20 mouse cellular contexts compared by ENCODE assay signal in genomic region chr8:12788695-12789094, GRCm38 (mm10). TPM values are rescaled to one million over a fixed set of nuclear protein-coding genes. Genes with fewer than 3 reads are reported as not detected.
A peak's percentile ranks its signal among the peaks of the same experiment; 100 is the strongest.
DNase-seq lines count a peak whose midpoint lies in the region; ATAC-seq and TF ChIP-seq lines count a peak whose summit lies in the region.
"Had no signal": no experiment of that assay in that cellular context is flagged by ENCODE, and none has a peak within 500 bp of the region (broad histone marks: within the 10 kb centered on the region; RNA-seq: fewer than 3 reads in every experiment).

No protein-coding gene starts in this region.

- intact Hi-C loops in gastrocnemius, adult 2 months (cut with DNase I) = no loop called here

- H3K4me2 ChIP-seq in lung, embryonic 14.5 days = no peak overlapping the region
- no peak overlapping the region for H3K4me2 ChIP-seq in kidney, embryonic 16.5 days (replicated peaks; ENCODE audit: low read depth, low read length)
- H3K4me2 ChIP-seq: embryonic facial prominence, embryonic 15.5 days; midbrain, embryonic 15.5 days; neural tube, embryonic 15.5 days had no signal

- no peaks in the 10 kb centered on the region for H3K36me3 ChIP-seq in lung, embryonic 14.5 days (ENCODE audit: insufficient read depth)
- H3K36me3 ChIP-seq in kidney, embryonic 16.5 days (ENCODE audit: insufficient read depth, low read length) = 0 out of 2 replicates have a peak, but pooled peaks cover 5% of the 10 kb centered on the region
- H3K36me3 ChIP-seq: midbrain, embryonic 15.5 days; neural tube, embryonic 15.5 days had no signal

- H3K27ac ChIP-seq in gastrocnemius, adult 2 months = peak overlapping the region; percentile 57; the same call in 1 of the 2 replicates
- no peak overlapping the region for H3K27ac ChIP-seq in lung, embryonic 14.5 days (ENCODE audit: low read depth)
- peak overlapping the region; percentile 67 for H3K27ac ChIP-seq in kidney, embryonic 16.5 days (ENCODE audit: low read length)
- H3K27ac ChIP-seq: embryonic facial prominence, embryonic 15.5 days; hindbrain, embryonic 10.5 days; left cerebral cortex, adult 2 months; midbrain, embryonic 15.5 days; neural tube, embryonic 15.5 days had no signal

- no peak overlapping the region for H3K9ac ChIP-seq in lung, embryonic 14.5 days
- no peak overlapping the region for H3K9ac ChIP-seq in kidney, embryonic 16.5 days (replicated peaks; ENCODE audit: low read length)
- H3K9ac ChIP-seq: embryonic facial prominence, embryonic 15.5 days; midbrain, embryonic 15.5 days; neural tube, embryonic 15.5 days had no signal

- H3K4me3 ChIP-seq in gastrocnemius, adult 2 months = no peak overlapping the region
- H3K4me3 ChIP-seq in lung, embryonic 14.5 days (ENCODE audit: low read depth, low read length) = no peak overlapping the region
- H3K4me3 ChIP-seq in kidney, embryonic 16.5 days (ENCODE audit: low read length) = no peak overlapping the region
- H3K4me3 ChIP-seq: embryonic facial prominence, embryonic 15.5 days; hindbrain, embryonic 10.5 days; left cerebral cortex, adult 2 months; midbrain, embryonic 15.5 days; neural tube, embryonic 15.5 days had no signal

- ATAC-seq in lung, embryonic 14.5 days (ENCODE audit: insufficient read depth) = no peak
- ATAC-seq in kidney, embryonic 16.5 days (ENCODE audit: low FRiP score, low TSS enrichment) = 0 out of 2 replicates have a peak, but pooled peaks have one; percentile 43
- ATAC-seq: forebrain, embryonic 16.5 days; midbrain, embryonic 15.5 days had no signal

- no peak for TF ChIP-seq CTCF in gastrocnemius, adult 2 months (IDR thresholded peaks at IDR 0.05)
- no peak for TF ChIP-seq CTCF in lung, embryonic 14.5 days (IDR thresholded peaks at IDR 0.05; ENCODE audit: low read depth)

- 0 out of 2 replicates have a peak, but pooled peaks cover 5% of the 10 kb centered on the region for H3K4me1 ChIP-seq in lung, embryonic 14.5 days (ENCODE audit: insufficient read depth)
- H3K4me1 ChIP-seq in kidney, embryonic 16.5 days (ENCODE audit: insufficient read depth, low read length) = peaks cover 30% of the 10 kb centered on the region

- no peaks in the 10 kb centered on the region for H3K9me3 ChIP-seq in lung, embryonic 14.5 days (ENCODE audit: low read depth, low read length)
- no peaks in the 10 kb centered on the region for H3K9me3 ChIP-seq in kidney, embryonic 16.5 days (ENCODE audit: low read length)
- H3K9me3 ChIP-seq: embryonic facial prominence, embryonic 15.5 days; hindbrain, embryonic 10.5 days; midbrain, embryonic 15.5 days; neural tube, embryonic 15.5 days had no signal

- WGBS in lung, embryonic 14.5 days = 67% methylated on average over 9 of the region's 9 CpGs
- WGBS in kidney, embryonic 16.5 days = 55% methylated on average over 9 of the region's 9 CpGs

- DNase-seq in gastrocnemius, adult 2 months = no peak
- DNase-seq in gastrocnemius, postnatal 25 days = no peak
- peak; percentile 50 for DNase-seq in lung, embryonic 14.5 days
- no peak for DNase-seq in lung, postnatal 36 days
- DNase-seq in adrenal gland, postnatal 14 days = peak; percentile 23
- no peak for DNase-seq in yolk sac, embryonic 10.5 days (ENCODE audit: low spot score)
- DNase-seq in urinary bladder, adult 2 months (ENCODE audit: low spot score) = no peak
- DNase-seq: cerebellum, adult 11 months; cerebellum, postnatal 25 days; embryo, embryonic 11 days; left cerebral cortex, postnatal 4 days; liver; right cerebral cortex, postnatal 4 days had no signal

- H3K27me3 ChIP-seq in lung, embryonic 14.5 days (ENCODE audit: insufficient read depth, low read length) = no peaks in the 10 kb centered on the region
- H3K27me3 ChIP-seq in kidney, embryonic 16.5 days (ENCODE audit: insufficient read depth, low read length) = no peaks in the 10 kb centered on the region
- H3K27me3 ChIP-seq: embryonic facial prominence, embryonic 15.5 days; midbrain, embryonic 15.5 days; neural tube, embryonic 15.5 days had no signal

RNA-seq across cellular contexts. Expression of gene Atp11a, which starts 31.9 kb away (rescaled TPM):
- total RNA-seq in gastrocnemius, adult 2 months (2021) = 10 to 100 TPM; 27.1 to 30.9 TPM
- 10 to 100 TPM; 23.7 to 27.0 TPM for total RNA-seq in gastrocnemius, postnatal 25 days (2021)
- polyA plus RNA-seq in lung, embryonic 14.5 days (2014; fragmentation: Nextera tagmentation; extraction: Ambion mirVana) = 23.2 and 26.7 TPM in 2 replicates
- 66.9 and 72.1 TPM in 2 replicates for total RNA-seq in adrenal gland, postnatal 14 days (2021)
- 14.4 and 18.5 TPM in 2 replicates for polyA plus RNA-seq in kidney, embryonic 16.5 days (2015; fragmentation: Nextera tagmentation; extraction: Ambion mirVana)
- 89.0 and 90.9 TPM in 2 replicates for polyA plus RNA-seq in urinary bladder, adult 2 months (2012; rRNA removed)

Comparison
In these comparisons a context has a peak if more than half of its experiments do, and no peak if none do; other contexts are left out.
1. DNase-seq: peak in lung, embryonic 14.5 days (single experiment) and adrenal gland, postnatal 14 days (single experiment); none in gastrocnemius, adult 2 months (single experiment), gastrocnemius, postnatal 25 days (single experiment), lung, postnatal 36 days (single experiment), yolk sac, embryonic 10.5 days (single experiment) and urinary bladder, adult 2 months (single experiment).